Mouse (Mus musculus) MEL (cell line): Measurements from ENCODE around the gene Lct. TPM values are rescaled to one million over a fixed set of nuclear protein-coding genes. Genes with fewer than 3 reads are reported as not detected.

Experiments used
- DNase-seq: peaks from one replicate; pipeline ENCODE4 v3.0.0; 2011; ENCODE audit warnings: low read depth, low spot score
- H3K27ac ChIP-seq: 2 replicates; pipeline ENCODE4 v1.5.1; 2012; ENCODE audit warnings: low read depth, mild to moderate bottlenecking, control low read depth, low read length, moderate library complexity; ENCODE audit not compliant: control insufficient read depth
- H3K27me3 ChIP-seq, 2 experiments: fragments of 150-350 bp in 1 of 2; sonication (generic) in 1 of 2; 2 replicates each; pipeline ENCODE4 v1.6.1; 2012; ENCODE audit warnings: low read length in 2 of 2, mild to moderate bottlenecking in 2 of 2, improper control_type of control experiment in 1 of 2, moderate library complexity in 1 of 2; ENCODE audit not compliant: insufficient read depth in 2 of 2, control insufficient read depth in 1 of 2
- H3K36me3 ChIP-seq, 2 experiments: 2 replicates each; pipeline ENCODE4 v1.6.1; 2012 to 2014; ENCODE audit warnings: low read length in 2 of 2, improper control_type of control experiment in 1 of 2, inconsistent platforms in 1 of 2, mild to moderate bottlenecking in 1 of 2; ENCODE audit not compliant: insufficient read depth in 2 of 2, control insufficient read depth in 1 of 2
- H3K4me1 ChIP-seq, 2 experiments: fragments of 150-350 bp in 1 of 2; sonication (generic) in 1 of 2; 2 replicates each; pipeline ENCODE4 v1.6.1; 2012; ENCODE audit warnings: low read length in 2 of 2, improper control_type of control experiment in 1 of 2, mild to moderate bottlenecking in 1 of 2; ENCODE audit not compliant: insufficient read depth in 2 of 2, control insufficient read depth in 1 of 2
- H3K4me3 ChIP-seq, 2 experiments: fragments of 150-350 bp in 1 of 2; sonication (generic) in 1 of 2; 2 replicates each; pipeline ENCODE4 v1.5.1; 2012; ENCODE audit warnings: low read depth in 2 of 2, low read length in 2 of 2, mild to moderate bottlenecking in 2 of 2, moderate library complexity in 2 of 2, control low read depth in 1 of 2, improper control_type of control experiment in 1 of 2; ENCODE audit not compliant: control insufficient read depth in 1 of 2, insufficient read depth in 1 of 2
- H3K79me2 ChIP-seq: 2 replicates; pipeline ENCODE4 v1.6.1; 2012; ENCODE audit warnings: mild to moderate bottlenecking, low read length, moderate library complexity; ENCODE audit not compliant: control insufficient read depth, poor library complexity, insufficient read depth
- H3K9ac ChIP-seq: 2 replicates; pipeline ENCODE4 v1.6.1; 2012; ENCODE audit warnings: low read depth, mild to moderate bottlenecking, control low read depth, low read length, moderate library complexity; ENCODE audit not compliant: control insufficient read depth, poor library complexity, severe bottlenecking
- H3K9me3 ChIP-seq: fragments of 150-350 bp; sonication (generic); replicated peaks from 2 replicates; pipeline ENCODE4 v1.6.1; 2012; ENCODE audit warnings: mild to moderate bottlenecking, low read length, improper control_type of control experiment, moderate library complexity; ENCODE audit not compliant: insufficient read depth
- CHD1 ChIP-seq: IDR thresholded peaks from 2 replicates; pipeline ENCODE4 v1.6.1; 2012; ENCODE audit warnings: low read depth, mild to moderate bottlenecking, inconsistent platforms, low read length, improper control_type of control experiment
- CTCF ChIP-seq, 3 experiments: IDR thresholded peaks in 2 of 3; conservative IDR thresholded peaks in 1 of 3; 2 replicates each; pipeline ENCODE4 v1.5.1; 2011 to 2012; ENCODE audit warnings: low read length in 3 of 3, low read depth in 2 of 3, mild to moderate bottlenecking in 2 of 3, improper control_type of control experiment in 1 of 3, inconsistent platforms in 1 of 3, mixed read lengths in 1 of 3, moderate library complexity in 1 of 3; ENCODE audit not compliant: control insufficient read depth in 1 of 3, insufficient read depth in 1 of 3, poor library complexity in 1 of 3, severe bottlenecking in 1 of 3
- EP300 ChIP-seq, 2 experiments: IDR thresholded peaks; 2 replicates each; pipeline ENCODE4 v1.6.1; 2011; ENCODE audit warnings: improper control_type of control experiment in 2 of 2, low read length in 2 of 2, low read depth in 1 of 2, mild to moderate bottlenecking in 1 of 2
- GATA1 ChIP-seq: IDR thresholded peaks from 2 replicates; pipeline ENCODE4 v1.6.1; 2011; ENCODE audit warnings: low read depth, low read length, improper control_type of control experiment
- JUND ChIP-seq: IDR thresholded peaks from 2 replicates; pipeline ENCODE4 v1.6.1; 2011; ENCODE audit warnings: low read depth, mild to moderate bottlenecking, improper control_type of control experiment, low read length
- MAZ ChIP-seq: IDR thresholded peaks from 2 replicates; pipeline ENCODE4 v1.6.1; 2012; ENCODE audit warnings: low read depth, mild to moderate bottlenecking, inconsistent platforms, low read length, improper control_type of control experiment
- MEF2A ChIP-seq: IDR thresholded peaks from 2 replicates; pipeline ENCODE4 v1.6.1; 2014; ENCODE audit warnings: low read depth, mild to moderate bottlenecking, inconsistent platforms, low read length, improper control_type of control experiment; ENCODE audit not compliant: poor library complexity, insufficient replicate concordance, severe bottlenecking; ENCODE audit errors: extremely low read depth
- MXI1 ChIP-seq: IDR thresholded peaks from 2 replicates; pipeline ENCODE4 v1.6.1; 2011; ENCODE audit warnings: mild to moderate bottlenecking, low read depth, low read length, improper control_type of control experiment
- NELFE ChIP-seq: IDR thresholded peaks from 2 replicates; pipeline ENCODE4 v1.6.1; 2011; ENCODE audit warnings: low read depth, low read length, improper control_type of control experiment
- NRF1 ChIP-seq: IDR thresholded peaks from 2 replicates; pipeline ENCODE4 v1.6.1; 2014; ENCODE audit warnings: low read depth, mild to moderate bottlenecking, inconsistent platforms, low read length, improper control_type of control experiment, moderate library complexity; ENCODE audit not compliant: poor library complexity, insufficient read depth, severe bottlenecking
- POLR2A ChIP-seq, 2 experiments: IDR thresholded peaks; 2 replicates each; pipeline ENCODE4 v1.6.1; 2011 to 2012; ENCODE audit warnings: low read length in 2 of 2, mild to moderate bottlenecking in 2 of 2, control low read depth in 1 of 2, improper control_type of control experiment in 1 of 2, low read depth in 1 of 2, moderate library complexity in 1 of 2; ENCODE audit not compliant: control insufficient read depth in 1 of 2, insufficient read depth in 1 of 2, poor library complexity in 1 of 2
- POLR2AphosphoS5 ChIP-seq: IDR thresholded peaks from 2 replicates; pipeline ENCODE4 v1.6.1; 2012; ENCODE audit warnings: low read depth, borderline replicate concordance, mild to moderate bottlenecking, inconsistent platforms, low read length, moderate library complexity, mixed read lengths
- RAD21 ChIP-seq: IDR thresholded peaks from 2 replicates; pipeline ENCODE4 v1.6.1; 2011; ENCODE audit warnings: mild to moderate bottlenecking, low read depth, low read length, improper control_type of control experiment
- TAL1 ChIP-seq: IDR thresholded peaks from 2 replicates; pipeline ENCODE4 v1.6.1; 2012; ENCODE audit warnings: mild to moderate bottlenecking, inconsistent platforms, low read length, moderate library complexity, mixed read lengths
- TBP ChIP-seq: IDR thresholded peaks from 2 replicates; pipeline ENCODE4 v1.8.0; 2011; ENCODE audit warnings: low read depth, low read length, improper control_type of control experiment
- UBTF ChIP-seq: IDR thresholded peaks from 2 replicates; pipeline ENCODE4 v1.6.1; 2012; ENCODE audit warnings: low read depth, mild to moderate bottlenecking, inconsistent platforms, low read length, improper control_type of control experiment, moderate library complexity, borderline replicate concordance; ENCODE audit not compliant: insufficient read depth
- USF1 ChIP-seq: IDR thresholded peaks from 2 replicates; pipeline ENCODE4 v1.6.1; 2014; ENCODE audit warnings: low read depth, mild to moderate bottlenecking, inconsistent platforms, low read length, improper control_type of control experiment, moderate library complexity
- ZC3H11A ChIP-seq: IDR thresholded peaks from 2 replicates; pipeline ENCODE4 v1.6.1; 2012; ENCODE audit warnings: low read depth, mild to moderate bottlenecking, inconsistent platforms, low read length, improper control_type of control experiment
- ZKSCAN1 ChIP-seq: IDR thresholded peaks from 2 replicates; pipeline ENCODE4 v1.6.1; 2012; ENCODE audit warnings: low read depth, mild to moderate bottlenecking, inconsistent platforms, low read length, improper control_type of control experiment, moderate library complexity
- ZNF384 ChIP-seq: IDR thresholded peaks from 2 replicates; pipeline ENCODE4 v1.6.1; 2012; ENCODE audit warnings: low read depth, mild to moderate bottlenecking, inconsistent platforms, low read length, improper control_type of control experiment
- polyA plus RNA-seq, 2 experiments: library from polyadenylated mRNA; stranded (reverse) in 1 of 2; unstranded in 1 of 2; fragments of >175 nt in 1 of 2; fragments of >200 nt in 1 of 2; gene quantifications; 2 replicates each; pipeline versions ENCODE4 v1.2.1 to v1.2.4; 2012; ENCODE audit warnings: low replicate concordance in 2 of 2, low read depth in 1 of 2; ENCODE audit not compliant: insufficient read length in 2 of 2, insufficient read depth in 1 of 2, missing spikeins in 1 of 2
- total RNA-seq: library from RNA; depleted of rRNA; stranded (reverse); fragments of 300-350 nt; gene quantifications from 2 replicates; pipeline ENCODE4 v1.2.3, GENCODE M21; 2012

Gene Lct
- total and polyA plus RNA-seq, 3 experiments = under 0.01 to 0.06 TPM; not detected in 1

DNA sequence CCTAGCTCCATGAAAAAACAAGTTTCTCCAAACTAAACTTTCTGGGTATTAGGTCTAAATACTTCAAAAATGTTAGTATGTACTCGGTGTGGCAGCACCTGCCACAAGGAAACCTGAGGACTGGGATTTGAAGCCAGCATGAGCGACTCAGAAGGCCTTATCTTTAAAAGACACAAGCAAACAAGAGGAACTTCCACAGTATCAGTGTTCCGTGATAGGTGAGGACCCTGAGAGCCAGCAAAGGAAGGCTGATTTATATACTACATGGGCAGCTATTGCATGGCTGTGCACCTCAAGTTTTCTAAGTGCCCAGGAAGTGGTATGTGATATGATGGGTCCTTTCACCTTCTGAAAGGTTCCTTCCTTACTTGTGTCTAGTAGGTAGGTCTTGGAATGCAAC lies 25.0 kb upstream of the Lct start (continued):
- TF ChIP-seq TAL1 (peak; percentile 77), CHD1 (no peak), CTCF (IDR thresholded peaks at IDR 0.05 in 2 of 3, conservative IDR thresholded peaks at IDR 0.05 in 1 of 3; ENCODE audit: control insufficient read depth in 1 of 3, insufficient read depth in 1 of 3, low read depth in 2 of 3, low read length in 3 of 3, poor library complexity in 1 of 3, severe bottlenecking in 1 of 3) (no peak), MEF2A (no peak), UBTF (no peak), EP300 (IDR thresholded peaks at IDR 0.05; ENCODE audit: low read depth in 1 of 2, low read length in 2 of 2) (peak; percentile 80 to 87), POLR2AphosphoS5 (no peak), NELFE (no peak), ZC3H11A (no peak), GATA1 (peak; percentile 91), POLR2A (IDR thresholded peaks at IDR 0.05; ENCODE audit: control insufficient read depth in 1 of 2, insufficient read depth in 1 of 2, low read depth in 1 of 2, low read length in 2 of 2, poor library complexity in 1 of 2) (no peak), USF1 (no peak), ZKSCAN1 (no peak), NRF1 (no peak), JUND (no peak), MXI1 (peak; percentile 30; the same call in 1 of the 2 replicates), MAZ (no peak)

DNA sequence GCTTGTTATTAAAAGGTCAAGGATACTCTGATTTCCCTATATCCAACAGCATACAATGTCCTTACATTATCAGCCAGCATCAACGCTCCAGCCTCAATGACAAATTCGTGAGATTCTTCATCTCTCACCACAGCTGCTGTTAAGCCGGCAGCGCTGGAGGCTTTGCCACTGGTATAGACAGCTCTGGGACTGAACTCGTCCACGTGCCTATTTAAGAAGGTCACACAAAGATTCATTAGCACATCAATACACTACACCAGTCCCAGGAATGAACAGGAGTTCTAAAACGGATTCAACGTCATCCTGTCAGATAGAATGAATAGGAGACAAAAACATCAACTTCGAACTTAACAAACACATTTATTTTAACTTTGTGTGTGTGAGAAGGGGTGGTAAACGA lies 16.1 kb upstream of the Lct start:
- no peak overlapping the region for H3K9ac ChIP-seq
- H3K79me2 ChIP-seq = no peaks in the 10 kb centered on the region; the same call in 1 of the 2 replicates
- H3K4me3 ChIP-seq = no peak overlapping the region
- peaks cover 0 to 35% of the 10 kb centered on the region in 2 experiments; a peak in 2 of 4 replicates for H3K36me3 ChIP-seq
- H3K27me3 ChIP-seq = no peaks in the 10 kb centered on the region
- no peak overlapping the region for H3K27ac ChIP-seq
- no peaks in the 10 kb centered on the region for H3K4me1 ChIP-seq
- H3K9me3 ChIP-seq = no peaks in the 10 kb centered on the region
- no peak for TF ChIP-seq TBP
- TF ChIP-seq ZNF384 = no peak
- TF ChIP-seq RAD21 = no peak
- DNase-seq = no peak
